Mouse (Mus musculus) bone marrow macrophage, adult 2 months (primary cell): Measurements from ENCODE around the gene Actg2.

Experiments used
- CTCF ChIP-seq: IDR thresholded peaks from 2 replicates; pipeline ENCODE4 v1.5.1; 2012; ENCODE audit warnings: low read depth, mild to moderate bottlenecking, low read length, moderate library complexity
- POLR2A ChIP-seq: IDR thresholded peaks from 2 replicates; pipeline ENCODE4 v1.6.1; 2012; ENCODE audit warnings: mild to moderate bottlenecking, low read depth, low read length, borderline replicate concordance

DNA sequence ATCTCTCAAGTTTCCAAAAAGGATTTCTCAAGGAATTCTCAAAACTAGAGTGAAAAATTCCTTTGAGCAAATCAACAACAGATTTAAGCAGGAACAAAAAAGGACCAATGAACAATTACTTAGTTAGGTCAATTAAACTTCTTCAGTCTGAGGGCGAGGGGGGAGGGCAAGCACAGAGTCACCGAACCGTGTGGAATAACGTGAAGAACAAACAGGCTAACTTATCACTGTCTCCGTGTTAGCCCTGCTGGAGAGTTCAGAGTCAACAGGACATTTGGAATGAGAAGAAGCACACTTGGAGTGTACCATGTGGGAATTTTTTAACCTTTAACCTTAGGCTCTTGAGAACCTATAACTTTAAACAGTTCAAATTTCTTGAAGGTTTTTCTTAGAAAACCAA, 12.3 kb upstream of the Actg2 start:
- TF ChIP-seq POLR2A (no peak), CTCF (no peak)
